Mouse (Mus musculus): ENCODE results near the gene Mlip. TPM values are rescaled to one million over a fixed set of nuclear protein-coding genes. Genes with fewer than 3 reads are reported as not detected.

Gene Mlip
- 5.2 and 17.1 TPM in 2 replicates for polyA plus RNA-seq (2014; fragmentation: Nextera tagmentation; extraction: Ambion mirVana)

- Histone ChIP-seq H3K9me3 (ENCODE audit: control insufficient read depth, low read length) (peaks cover 4% of the 10 kb centered on the region; the same call in 1 of the 2 replicates), H3K4me1 (ENCODE audit: control insufficient read depth, insufficient read depth, low read length) (no peaks in the 10 kb centered on the region), H3K27me3 (replicated peaks; ENCODE audit: control insufficient read depth, insufficient read depth, low read length) (no peaks in the 10 kb centered on the region), H3K36me3 (ENCODE audit: control insufficient read depth, insufficient read depth, low read length) (no peaks in the 10 kb centered on the region), H3K4me3 (ENCODE audit: low read depth, low read length) (no peak within 1 kb of the TSS), H3K9ac (ENCODE audit: low read depth, low read length) (no peak within 1 kb of the TSS), H3K4me2 (ENCODE audit: low read depth, low read length) (peak within 1 kb of the TSS; percentile 10; the same call in 1 of the 2 replicates), H3K27ac (replicated peaks; ENCODE audit: low read depth, low read length) (no peak within 1 kb of the TSS)
- DNase-seq (ENCODE audit: low spot score) (peak; percentile 52), ATAC-seq (ENCODE audit: low read depth) (peak; percentile 72; the same call in 1 of the 2 replicates)
- WGBS = 47% methylated on average over 14 of the region's 14 CpGs
Observed at GRCm38 (mm10) chr9:77352432-77353175, at the start of gene Mlip. Gene Mlip, minus strand, starts transcription at chr9:77352969.

GRCm38 (mm10) chr9:77399801-77400200 is 47.0 kb upstream of the Mlip start:
- no peak overlapping the region for H3K4me3 ChIP-seq (ENCODE audit: low read depth, low read length)
- no peaks in the 10 kb centered on the region for H3K36me3 ChIP-seq (ENCODE audit: control insufficient read depth, insufficient read depth, low read length)
- no peaks in the 10 kb centered on the region for H3K9me3 ChIP-seq (ENCODE audit: control insufficient read depth, low read length)
- WGBS = 92% methylated on average over 5 of the region's 5 CpGs
- DNase-seq (ENCODE audit: low spot score) (no peak), ATAC-seq (ENCODE audit: low read depth) (no peak)
- no peak overlapping the region for H3K9ac ChIP-seq (ENCODE audit: low read depth, low read length)
- H3K27ac ChIP-seq (replicated peaks; ENCODE audit: low read depth, low read length) = no peak overlapping the region
- no peak overlapping the region for H3K4me2 ChIP-seq (ENCODE audit: low read depth, low read length)
- no peaks in the 10 kb centered on the region for H3K4me1 ChIP-seq (ENCODE audit: control insufficient read depth, insufficient read depth, low read length)
- H3K27me3 ChIP-seq (replicated peaks; ENCODE audit: control insufficient read depth, insufficient read depth, low read length) = no peaks in the 10 kb centered on the region

- DNase-seq (ENCODE audit: low spot score) (peak; percentile 54), ATAC-seq (ENCODE audit: low read depth) (peak; percentile 81)
- no peak overlapping the region for H3K4me2 ChIP-seq (ENCODE audit: low read depth, low read length)
- WGBS = 55% methylated on average over 13 of the region's 13 CpGs
- no peaks in the 10 kb centered on the region for H3K4me1 ChIP-seq (ENCODE audit: control insufficient read depth, insufficient read depth, low read length)
- no peak overlapping the region for H3K27ac ChIP-seq (replicated peaks; ENCODE audit: low read depth, low read length)
- H3K36me3 ChIP-seq (ENCODE audit: control insufficient read depth, insufficient read depth, low read length) = no peaks in the 10 kb centered on the region
- no peak overlapping the region for H3K9ac ChIP-seq (ENCODE audit: low read depth, low read length)
- no peak overlapping the region for H3K4me3 ChIP-seq (ENCODE audit: low read depth, low read length)
- no peaks in the 10 kb centered on the region for H3K9me3 ChIP-seq (ENCODE audit: control insufficient read depth, low read length)
- no peaks in the 10 kb centered on the region for H3K27me3 ChIP-seq (replicated peaks; ENCODE audit: control insufficient read depth, insufficient read depth, low read length)
Observed at GRCm38 (mm10) chr9:77398856-77399631, 46.3 kb upstream of the Mlip start.

- 62% methylated on average over 4 of the region's 4 CpGs for WGBS
- DNase-seq (ENCODE audit: low spot score) = no peak
- H3K4me2 ChIP-seq (ENCODE audit: low read depth, low read length) = no peak overlapping the region
- H3K27me3 ChIP-seq (replicated peaks; ENCODE audit: control insufficient read depth, insufficient read depth, low read length) = no peaks in the 10 kb centered on the region
- H3K27ac ChIP-seq (replicated peaks; ENCODE audit: low read depth, low read length) = no peak overlapping the region
- H3K36me3 ChIP-seq (ENCODE audit: control insufficient read depth, insufficient read depth, low read length) = no peaks in the 10 kb centered on the region
- H3K4me1 ChIP-seq (ENCODE audit: control insufficient read depth, insufficient read depth, low read length) = no peaks in the 10 kb centered on the region
- no peak overlapping the region for H3K9ac ChIP-seq (ENCODE audit: low read depth, low read length)
- H3K9me3 ChIP-seq (ENCODE audit: control insufficient read depth, low read length) = no peaks in the 10 kb centered on the region
- no peak overlapping the region for H3K4me3 ChIP-seq (ENCODE audit: low read depth, low read length)
- no peak for ATAC-seq (ENCODE audit: low read depth)
Observed at GRCm38 (mm10) chr9:77397027-77397426, 44.3 kb upstream of the Mlip start.

- Histone ChIP-seq H3K4me3 (ENCODE audit: low read depth, low read length) (no peak overlapping the region), H3K4me1 (ENCODE audit: control insufficient read depth, insufficient read depth, low read length) (no peaks in the 10 kb centered on the region), H3K27me3 (replicated peaks; ENCODE audit: control insufficient read depth, insufficient read depth, low read length) (no peaks in the 10 kb centered on the region), H3K27ac (replicated peaks; ENCODE audit: low read depth, low read length) (no peak overlapping the region), H3K9me3 (ENCODE audit: control insufficient read depth, low read length) (no peaks in the 10 kb centered on the region), H3K36me3 (ENCODE audit: control insufficient read depth, insufficient read depth, low read length) (no peaks in the 10 kb centered on the region), H3K4me2 (ENCODE audit: low read depth, low read length) (no peak overlapping the region), H3K9ac (ENCODE audit: low read depth, low read length) (no peak overlapping the region)
- DNase-seq (ENCODE audit: low spot score) (no peak), ATAC-seq (ENCODE audit: low read depth) (no peak)
- 95% methylated on average over 10 of the region's 10 CpGs for WGBS
Observed at GRCm38 (mm10) chr9:77391248-77391647, 38.5 kb upstream of the Mlip start.

- no peaks in the 10 kb centered on the region for H3K27me3 ChIP-seq (replicated peaks; ENCODE audit: control insufficient read depth, insufficient read depth, low read length)
- no peaks in the 10 kb centered on the region for H3K36me3 ChIP-seq (ENCODE audit: control insufficient read depth, insufficient read depth, low read length)
- ATAC-seq (ENCODE audit: low read depth) (no peak), DNase-seq (ENCODE audit: low spot score) (no peak)
- no peaks in the 10 kb centered on the region for H3K9me3 ChIP-seq (ENCODE audit: control insufficient read depth, low read length)
- H3K9ac ChIP-seq (ENCODE audit: low read depth, low read length) = no peak overlapping the region
- H3K4me2 ChIP-seq (ENCODE audit: low read depth, low read length) = no peak overlapping the region
- H3K4me3 ChIP-seq (ENCODE audit: low read depth, low read length) = no peak overlapping the region
- H3K4me1 ChIP-seq (ENCODE audit: control insufficient read depth, insufficient read depth, low read length) = no peaks in the 10 kb centered on the region
- 85% methylated on average over 8 of the region's 8 CpGs for WGBS
- no peak overlapping the region for H3K27ac ChIP-seq (replicated peaks; ENCODE audit: low read depth, low read length)
Observed at GRCm38 (mm10) chr9:77388956-77389355, 36.2 kb upstream of the Mlip start.

GRCm38 (mm10) chr9:77386751-77387150 is 34.0 kb upstream of the Mlip start:
- ATAC-seq (ENCODE audit: low read depth) (no peak), DNase-seq (ENCODE audit: low spot score) (peak; percentile 39)
- no peaks in the 10 kb centered on the region for H3K36me3 ChIP-seq (ENCODE audit: control insufficient read depth, insufficient read depth, low read length)
- H3K27me3 ChIP-seq (replicated peaks; ENCODE audit: control insufficient read depth, insufficient read depth, low read length) = no peaks in the 10 kb centered on the region
- H3K9ac ChIP-seq (ENCODE audit: low read depth, low read length) = no peak overlapping the region
- H3K4me1 ChIP-seq (ENCODE audit: control insufficient read depth, insufficient read depth, low read length) = no peaks in the 10 kb centered on the region
- WGBS = 18% methylated on average over 1 of the region's 1 CpGs
- H3K4me3 ChIP-seq (ENCODE audit: low read depth, low read length) = no peak overlapping the region
- no peaks in the 10 kb centered on the region for H3K9me3 ChIP-seq (ENCODE audit: control insufficient read depth, low read length)
- H3K27ac ChIP-seq (replicated peaks; ENCODE audit: low read depth, low read length) = no peak overlapping the region
- no peak overlapping the region for H3K4me2 ChIP-seq (ENCODE audit: low read depth, low read length)

GRCm38 (mm10) chr9:77385611-77386010 is 32.8 kb upstream of the Mlip start:
- no peak overlapping the region for H3K4me3 ChIP-seq (ENCODE audit: low read depth, low read length)
- no peaks in the 10 kb centered on the region for H3K4me1 ChIP-seq (ENCODE audit: control insufficient read depth, insufficient read depth, low read length)
- DNase-seq (ENCODE audit: low spot score) = no peak
- H3K36me3 ChIP-seq (ENCODE audit: control insufficient read depth, insufficient read depth, low read length) = no peaks in the 10 kb centered on the region
- H3K27me3 ChIP-seq (replicated peaks; ENCODE audit: control insufficient read depth, insufficient read depth, low read length) = no peaks in the 10 kb centered on the region
- no peak overlapping the region for H3K4me2 ChIP-seq (ENCODE audit: low read depth, low read length)
- no peak overlapping the region for H3K27ac ChIP-seq (replicated peaks; ENCODE audit: low read depth, low read length)
- ATAC-seq (ENCODE audit: low read depth) = no peak
- WGBS = 66% methylated on average over 12 of the region's 12 CpGs
- no peaks in the 10 kb centered on the region for H3K9me3 ChIP-seq (ENCODE audit: control insufficient read depth, low read length)
- H3K9ac ChIP-seq (ENCODE audit: low read depth, low read length) = no peak overlapping the region
